Mouse (Mus musculus): Measurements from ENCODE around the gene Oxt. TPM values are rescaled to one million over a fixed set of nuclear protein-coding genes. Genes with fewer than 3 reads are reported as not detected.

The Oxt gene
- total and polyA plus RNA-seq, 3 experiments = not detected

GRCm38 (mm10) chr2:130536890-130537289 is 39.1 kb upstream of the Oxt start:
- no peaks in the 10 kb centered on the region for H3K27me3 ChIP-seq (ENCODE audit: insufficient read depth, low read length)
- H3K4me3 ChIP-seq (ENCODE audit: low read depth, low read length) = no peak overlapping the region
- no peak for DNase-seq (ENCODE audit: low spot score)
- no peaks in the 10 kb centered on the region for H3K9me3 ChIP-seq (replicated peaks)
- peaks cover 90% of the 10 kb centered on the region for H3K36me3 ChIP-seq (replicated peaks)
- ATAC-seq (ENCODE audit: extremely low read depth, insufficient number of reproducible peaks, low FRiP score, poor library complexity, severe bottlenecking) = no peak
- TF ChIP-seq CTCF (IDR thresholded peaks at IDR 0.05; ENCODE audit: low read depth, low read length) (no peak), TAL1 (conservative IDR thresholded peaks at IDR 0.05; ENCODE audit: low read depth, low read length) (no peak), GATA2 (IDR thresholded peaks at IDR 0.05; ENCODE audit: borderline replicate concordance, low read depth, low read length) (no peak), GATA1 (IDR thresholded peaks at IDR 0.05; ENCODE audit: borderline replicate concordance, low read length) (no peak), POLR2AphosphoS5 (IDR thresholded peaks at IDR 0.05; ENCODE audit: insufficient replicate concordance, low read depth, low read length) (no peak)
- no peaks in the 10 kb centered on the region for H3K4me1 ChIP-seq (ENCODE audit: insufficient read depth, low read depth, low read length)

GRCm38 (mm10) chr2:130538876-130539546 is 37.0 kb upstream of the Oxt start:
- TF ChIP-seq GATA2 (IDR thresholded peaks at IDR 0.05; ENCODE audit: borderline replicate concordance, low read depth, low read length) (no peak), POLR2AphosphoS5 (IDR thresholded peaks at IDR 0.05; ENCODE audit: insufficient replicate concordance, low read depth, low read length) (no peak), TAL1 (conservative IDR thresholded peaks at IDR 0.05; ENCODE audit: low read depth, low read length) (no peak), GATA1 (IDR thresholded peaks at IDR 0.05; ENCODE audit: borderline replicate concordance, low read length) (no peak), CTCF (IDR thresholded peaks at IDR 0.05; ENCODE audit: low read depth, low read length) (no peak)
- Histone ChIP-seq H3K4me1 (ENCODE audit: insufficient read depth, low read depth, low read length) (0 out of 2 replicates have a peak, but pooled peaks cover 4% of the 10 kb centered on the region), H3K27me3 (ENCODE audit: insufficient read depth, low read length) (no peaks in the 10 kb centered on the region), H3K4me3 (ENCODE audit: low read depth, low read length) (no peak overlapping the region), H3K36me3 (replicated peaks) (peaks cover 93% of the 10 kb centered on the region), H3K9me3 (replicated peaks) (no peaks in the 10 kb centered on the region)
- DNase-seq (ENCODE audit: low spot score) (no peak), ATAC-seq (ENCODE audit: extremely low read depth, insufficient number of reproducible peaks, low FRiP score, poor library complexity, severe bottlenecking) (no peak)

GRCm38 (mm10) chr2:130540266-130540665 is 35.7 kb upstream of the Oxt start:
- ATAC-seq (ENCODE audit: extremely low read depth, insufficient number of reproducible peaks, low FRiP score, poor library complexity, severe bottlenecking) (no peak), DNase-seq (ENCODE audit: low spot score) (no peak)
- no peak overlapping the region for H3K4me3 ChIP-seq (ENCODE audit: low read depth, low read length)
- no peaks in the 10 kb centered on the region for H3K27me3 ChIP-seq (ENCODE audit: insufficient read depth, low read length)
- TF ChIP-seq GATA2 (IDR thresholded peaks at IDR 0.05; ENCODE audit: borderline replicate concordance, low read depth, low read length) = no peak
- TF ChIP-seq GATA1 (IDR thresholded peaks at IDR 0.05; ENCODE audit: borderline replicate concordance, low read length) = no peak
- no peak for TF ChIP-seq POLR2AphosphoS5 (IDR thresholded peaks at IDR 0.05; ENCODE audit: insufficient replicate concordance, low read depth, low read length)
- TF ChIP-seq TAL1 (conservative IDR thresholded peaks at IDR 0.05; ENCODE audit: low read depth, low read length) = no peak
- no peak for TF ChIP-seq CTCF (IDR thresholded peaks at IDR 0.05; ENCODE audit: low read depth, low read length)
- H3K36me3 ChIP-seq (replicated peaks) = peaks cover 95% of the 10 kb centered on the region
- H3K9me3 ChIP-seq (replicated peaks) = no peaks in the 10 kb centered on the region
- peaks cover 6% of the 10 kb centered on the region; the same call in 1 of the 2 replicates for H3K4me1 ChIP-seq (ENCODE audit: insufficient read depth, low read depth, low read length)

GRCm38 (mm10) chr2:130546957-130547356 is 29.0 kb upstream of the Oxt start:
- H3K36me3 ChIP-seq (replicated peaks) = peaks cover 96% of the 10 kb centered on the region
- DNase-seq (ENCODE audit: low spot score) (no peak), ATAC-seq (ENCODE audit: extremely low read depth, insufficient number of reproducible peaks, low FRiP score, poor library complexity, severe bottlenecking) (peak; percentile 63)
- no peaks in the 10 kb centered on the region for H3K9me3 ChIP-seq (replicated peaks)
- TF ChIP-seq CTCF (IDR thresholded peaks at IDR 0.05; ENCODE audit: low read depth, low read length) = no peak
- no peak for TF ChIP-seq GATA1 (IDR thresholded peaks at IDR 0.05; ENCODE audit: borderline replicate concordance, low read length)
- TF ChIP-seq POLR2AphosphoS5 (IDR thresholded peaks at IDR 0.05; ENCODE audit: insufficient replicate concordance, low read depth, low read length) = no peak
- no peak for TF ChIP-seq TAL1 (conservative IDR thresholded peaks at IDR 0.05; ENCODE audit: low read depth, low read length)
- TF ChIP-seq GATA2 (IDR thresholded peaks at IDR 0.05; ENCODE audit: borderline replicate concordance, low read depth, low read length) = no peak
- no peak overlapping the region for H3K4me3 ChIP-seq (ENCODE audit: low read depth, low read length)
- H3K4me1 ChIP-seq (ENCODE audit: insufficient read depth, low read depth, low read length) = peaks cover 11% of the 10 kb centered on the region
- no peaks in the 10 kb centered on the region for H3K27me3 ChIP-seq (ENCODE audit: insufficient read depth, low read length)

- Histone ChIP-seq H3K4me1 (ENCODE audit: insufficient read depth, low read depth, low read length) (no peaks in the 10 kb centered on the region), H3K27me3 (ENCODE audit: insufficient read depth, low read length) (no peaks in the 10 kb centered on the region), H3K4me3 (ENCODE audit: low read depth, low read length) (no peak overlapping the region), H3K9me3 (replicated peaks) (no peaks in the 10 kb centered on the region), H3K36me3 (replicated peaks) (peaks cover 86% of the 10 kb centered on the region)
- DNase-seq (ENCODE audit: low spot score) (no peak), ATAC-seq (ENCODE audit: extremely low read depth, insufficient number of reproducible peaks, low FRiP score, poor library complexity, severe bottlenecking) (no peak)
- no peak for TF ChIP-seq GATA1 (IDR thresholded peaks at IDR 0.05; ENCODE audit: borderline replicate concordance, low read length)
- TF ChIP-seq POLR2AphosphoS5 (IDR thresholded peaks at IDR 0.05; ENCODE audit: insufficient replicate concordance, low read depth, low read length) = no peak
- TF ChIP-seq TAL1 (conservative IDR thresholded peaks at IDR 0.05; ENCODE audit: low read depth, low read length) = no peak
- no peak for TF ChIP-seq GATA2 (IDR thresholded peaks at IDR 0.05; ENCODE audit: borderline replicate concordance, low read depth, low read length)
- no peak for TF ChIP-seq CTCF (IDR thresholded peaks at IDR 0.05; ENCODE audit: low read depth, low read length)
These were observed 21.1 kb upstream of the Oxt start for GRCm38 (mm10) chr2:130554841-130555240.

GRCm38 (mm10) chr2:130556292-130556691 is 19.7 kb upstream of the Oxt start:
- TF ChIP-seq GATA1 (IDR thresholded peaks at IDR 0.05; ENCODE audit: borderline replicate concordance, low read length) (no peak), TAL1 (conservative IDR thresholded peaks at IDR 0.05; ENCODE audit: low read depth, low read length) (no peak), GATA2 (IDR thresholded peaks at IDR 0.05; ENCODE audit: borderline replicate concordance, low read depth, low read length) (no peak), POLR2AphosphoS5 (IDR thresholded peaks at IDR 0.05; ENCODE audit: insufficient replicate concordance, low read depth, low read length) (no peak), CTCF (IDR thresholded peaks at IDR 0.05; ENCODE audit: low read depth, low read length) (no peak)
- Histone ChIP-seq H3K4me1 (ENCODE audit: insufficient read depth, low read depth, low read length) (no peaks in the 10 kb centered on the region), H3K4me3 (ENCODE audit: low read depth, low read length) (no peak overlapping the region), H3K27me3 (ENCODE audit: insufficient read depth, low read length) (no peaks in the 10 kb centered on the region), H3K36me3 (replicated peaks) (peaks cover 77% of the 10 kb centered on the region), H3K9me3 (replicated peaks) (no peaks in the 10 kb centered on the region)
- no peak for DNase-seq (ENCODE audit: low spot score)
- no peak for ATAC-seq (ENCODE audit: extremely low read depth, insufficient number of reproducible peaks, low FRiP score, poor library complexity, severe bottlenecking)
